Mouse (Mus musculus): Measurements from ENCODE around the gene Vmn1r196. TPM values are rescaled to one million over a fixed set of nuclear protein-coding genes. Genes with fewer than 3 reads are reported as not detected.
"Not testable (repeated sequence)": the region's sequence is repeated elsewhere in the genome, so short reads cannot be mapped to it uniquely, and the experiment has no call there.

The Vmn1r196 gene
- polyA plus RNA-seq (2015; fragmentation: Nextera tagmentation; extraction: Ambion mirVana): not detected in 2 replicates

- Histone ChIP-seq H3K36me3 (replicated peaks) (no peaks in the 10 kb centered on the region), H3K27me3 (no peaks in the 10 kb centered on the region), H3K9ac (no peak within 1 kb of the TSS), H3K4me3 (replicated peaks) (no peak within 1 kb of the TSS), H3K9me3 (replicated peaks) (no peaks in the 10 kb centered on the region), H3K4me2 (no peak within 1 kb of the TSS), H3K27ac (replicated peaks) (no peak within 1 kb of the TSS), H3K4me1 (replicated peaks) (no peaks in the 10 kb centered on the region)
- ATAC-seq (ENCODE audit: insufficient read depth): no peak
- WGBS (ENCODE audit: insufficient replicate concordance): 54% methylated on average over 2 of the region's 2 CpGs
Measured at GRCm38 (mm10) chr13:22289620-22290019, at the start of gene Vmn1r196. Gene Vmn1r196, plus strand, starts transcription at chr13:22289920.

DNA sequence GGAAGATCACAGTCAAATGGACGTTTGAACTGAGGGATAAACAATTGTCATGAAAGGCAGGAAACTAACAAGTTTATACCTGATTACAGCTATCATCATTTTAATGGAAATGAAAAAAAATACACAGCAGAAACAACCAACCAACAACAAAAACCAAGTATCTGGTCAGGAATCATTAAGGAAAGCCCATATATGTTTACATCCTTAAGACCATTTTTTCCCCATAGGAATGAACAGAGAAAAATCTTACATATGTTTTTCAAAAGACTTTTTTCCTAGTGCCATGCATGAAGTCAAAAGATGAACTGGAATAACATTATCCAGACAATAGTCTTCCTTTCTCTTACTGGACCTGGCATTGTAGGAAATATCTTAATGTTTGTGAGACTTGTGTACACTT lies 45.8 kb upstream of the Vmn1r196 start, which contains the start of gene Vmn1r194:
Gene Vmn1r194, plus strand, starts transcription at position 301 of the 400 bp plus-strand sequence.
- 30% methylated on average over 1 of the region's 1 CpGs for WGBS (ENCODE audit: insufficient replicate concordance)
- H3K4me1 ChIP-seq (replicated peaks): no peaks in the 10 kb centered on the region
- H3K27ac ChIP-seq (replicated peaks): no peak within 1 kb of the TSS
- H3K36me3 ChIP-seq (replicated peaks): no peaks in the 10 kb centered on the region
- no peak within 1 kb of the TSS for H3K9ac ChIP-seq
- H3K4me2 ChIP-seq: no peak within 1 kb of the TSS
- no peaks in the 10 kb centered on the region for H3K27me3 ChIP-seq
- no peak for ATAC-seq (ENCODE audit: insufficient read depth)
- no peaks in the 10 kb centered on the region for H3K9me3 ChIP-seq (replicated peaks)
- no peak within 1 kb of the TSS for H3K4me3 ChIP-seq (replicated peaks)

DNA sequence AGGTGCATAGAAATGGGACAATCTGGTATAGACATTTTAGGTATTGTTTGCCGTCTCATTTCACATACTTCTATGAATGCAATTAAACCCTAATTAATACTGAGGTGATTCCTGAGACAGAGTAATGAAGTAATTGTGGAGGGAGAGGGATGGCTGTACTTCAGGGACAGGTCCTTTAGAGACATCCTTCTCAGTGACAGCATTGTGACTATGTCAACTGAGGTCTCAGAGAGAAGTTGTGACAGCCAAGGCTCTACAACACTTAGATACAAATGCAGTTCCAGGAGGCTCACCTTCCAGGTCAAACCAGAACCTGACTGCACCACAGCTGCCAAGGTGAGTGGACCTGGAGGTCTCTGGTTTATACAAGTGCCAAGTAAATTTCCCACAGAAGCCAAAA lies 19.5 kb upstream of the Vmn1r196 start, which contains the start of gene Vmn1r195:
Gene Vmn1r195, plus strand, starts transcription at position 301 of the 400 bp plus-strand sequence.
- not testable (repeated sequence) for H3K36me3 ChIP-seq (replicated peaks); H3K27me3 ChIP-seq; H3K9me3 ChIP-seq (replicated peaks); H3K27ac ChIP-seq (replicated peaks); H3K4me1 ChIP-seq (replicated peaks); H3K4me2 ChIP-seq; H3K4me3 ChIP-seq (replicated peaks); ATAC-seq (ENCODE audit: insufficient read depth); H3K9ac ChIP-seq
- 73% methylated on average over 1 of the region's 1 CpGs for WGBS (ENCODE audit: insufficient replicate concordance)

DNA sequence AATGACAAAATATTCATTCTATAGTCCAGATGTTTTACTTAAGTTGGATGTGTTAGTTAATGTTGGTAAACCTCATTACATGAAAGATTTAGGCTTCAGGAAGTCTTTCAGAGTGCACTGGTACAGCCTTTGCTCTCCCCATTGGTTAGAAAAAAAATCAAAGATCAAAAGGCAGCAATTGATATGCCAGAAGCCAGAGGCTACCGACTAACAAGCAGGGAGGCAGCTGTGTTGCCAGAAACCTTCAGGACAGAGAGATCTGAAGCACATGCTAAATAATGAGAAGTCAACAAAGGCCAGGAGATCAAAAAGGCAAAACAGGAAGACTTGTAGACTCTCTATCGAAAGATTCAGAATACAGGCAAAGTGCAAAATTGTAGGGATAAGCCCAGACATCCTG lies 18.0 kb upstream of the Vmn1r196 start:
- H3K4me2 ChIP-seq: no peak overlapping the region
- H3K9ac ChIP-seq: no peak overlapping the region
- H3K4me1 ChIP-seq (replicated peaks): no peaks in the 10 kb centered on the region
- whole genome bisulfite sequencing (ENCODE audit: insufficient replicate concordance): 37% methylated on average over 2 of the region's 2 CpGs
- ATAC-seq (ENCODE audit: insufficient read depth): no peak
- H3K9me3 ChIP-seq (replicated peaks): no peaks in the 10 kb centered on the region
- no peak overlapping the region for H3K27ac ChIP-seq (replicated peaks)
- H3K36me3 ChIP-seq (replicated peaks): no peaks in the 10 kb centered on the region
- no peaks in the 10 kb centered on the region for H3K27me3 ChIP-seq
- no peak overlapping the region for H3K4me3 ChIP-seq (replicated peaks)

DNA sequence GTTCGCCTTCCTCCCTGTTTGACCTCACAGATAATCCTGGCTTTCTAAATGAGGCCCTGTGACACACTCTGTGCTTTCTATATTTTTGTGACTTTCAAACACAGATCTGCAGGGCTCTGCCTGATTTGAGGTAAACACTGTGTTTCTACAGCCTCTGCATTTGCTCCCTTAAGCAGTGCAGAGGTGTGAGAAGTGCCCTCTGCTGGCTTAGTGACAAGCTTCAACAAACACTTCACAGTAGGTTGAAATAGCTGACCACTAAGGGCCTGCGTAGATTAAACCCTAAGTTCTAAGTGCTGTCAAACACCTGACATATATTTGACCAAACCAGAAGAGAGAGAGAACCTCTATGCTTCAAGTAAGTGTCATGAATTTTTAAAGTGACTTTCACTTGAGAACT lies 5.1 kb upstream of the Vmn1r196 start:
- WGBS (ENCODE audit: insufficient replicate concordance): 42% methylated on average over 2 of the region's 2 CpGs
- H3K4me2 ChIP-seq: no peak overlapping the region
- no peak overlapping the region for H3K27ac ChIP-seq (replicated peaks)
- no peaks in the 10 kb centered on the region for H3K4me1 ChIP-seq (replicated peaks)
- no peaks in the 10 kb centered on the region for H3K9me3 ChIP-seq (replicated peaks)
- no peaks in the 10 kb centered on the region for H3K27me3 ChIP-seq
- no peak for ATAC-seq (ENCODE audit: insufficient read depth)
- no peak overlapping the region for H3K9ac ChIP-seq
- H3K36me3 ChIP-seq (replicated peaks): no peaks in the 10 kb centered on the region
- H3K4me3 ChIP-seq (replicated peaks): no peak overlapping the region

DNA sequence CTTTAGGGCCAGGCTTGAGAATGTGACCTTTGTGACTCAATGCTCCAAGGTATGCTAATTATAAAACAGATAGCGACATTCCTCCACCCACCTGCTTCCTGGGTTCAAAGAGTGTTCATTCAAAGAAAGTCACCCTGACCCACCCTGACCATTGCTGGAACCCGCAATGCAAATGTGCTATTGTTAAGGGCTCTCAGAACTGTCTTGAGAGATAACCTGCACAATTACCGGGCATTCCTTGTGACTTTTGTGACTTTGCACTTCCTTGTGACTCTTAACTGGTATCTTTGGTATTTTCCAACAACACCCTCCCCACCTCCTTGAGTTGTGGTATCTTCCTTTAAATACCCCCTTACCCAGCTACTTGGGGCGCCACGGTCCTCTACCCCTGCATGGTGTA lies 18.4 kb downstream of the Vmn1r196 start:
- not testable (repeated sequence) for H3K9ac ChIP-seq; H3K36me3 ChIP-seq (replicated peaks); H3K27ac ChIP-seq (replicated peaks); H3K27me3 ChIP-seq; ATAC-seq (ENCODE audit: insufficient read depth); H3K4me1 ChIP-seq (replicated peaks); H3K9me3 ChIP-seq (replicated peaks); H3K4me2 ChIP-seq; H3K4me3 ChIP-seq (replicated peaks)
- 82% methylated on average over 5 of the region's 5 CpGs for WGBS (ENCODE audit: insufficient replicate concordance)

- H3K9me3 ChIP-seq (replicated peaks): no peaks in the 10 kb centered on the region
- no peaks in the 10 kb centered on the region for H3K4me1 ChIP-seq (replicated peaks)
- WGBS (ENCODE audit: insufficient replicate concordance): 43% methylated on average over 2 of the region's 2 CpGs
- H3K36me3 ChIP-seq (replicated peaks): no peaks in the 10 kb centered on the region
- no peak for ATAC-seq (ENCODE audit: insufficient read depth)
- no peak overlapping the region for H3K4me2 ChIP-seq
- H3K4me3 ChIP-seq (replicated peaks): no peak overlapping the region
- no peak overlapping the region for H3K9ac ChIP-seq
- no peaks in the 10 kb centered on the region for H3K27me3 ChIP-seq
- H3K27ac ChIP-seq (replicated peaks): no peak overlapping the region
Measured at GRCm38 (mm10) chr13:22315361-22315760, 25.6 kb downstream of the Vmn1r196 start.

DNA sequence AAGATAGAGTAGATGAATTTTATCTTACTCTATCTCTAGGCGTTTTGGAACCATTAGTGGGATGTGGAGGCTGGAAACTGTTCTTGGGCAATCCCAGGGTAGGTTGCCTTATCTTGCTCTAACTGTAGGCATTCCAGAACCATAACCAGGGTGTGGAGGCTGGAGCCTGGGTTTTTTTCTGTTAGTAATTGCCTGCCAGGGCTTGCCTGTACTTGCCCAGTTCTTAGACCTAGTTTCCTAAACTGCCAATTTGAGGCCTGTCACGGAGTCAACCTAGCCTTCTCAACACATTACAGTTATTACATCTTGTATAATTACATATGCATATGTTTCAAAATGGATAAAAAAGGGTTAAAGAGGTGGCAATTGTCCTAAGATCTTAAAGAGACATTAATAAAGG lies 27.6 kb downstream of the Vmn1r196 start:
- Histone ChIP-seq H3K27me3 (no peaks in the 10 kb centered on the region), H3K4me3 (replicated peaks) (no peak overlapping the region), H3K4me2 (no peak overlapping the region), H3K9ac (no peak overlapping the region), H3K4me1 (replicated peaks) (no peaks in the 10 kb centered on the region), H3K36me3 (replicated peaks) (no peaks in the 10 kb centered on the region), H3K9me3 (replicated peaks) (no peaks in the 10 kb centered on the region), H3K27ac (replicated peaks) (no peak overlapping the region)
- WGBS (ENCODE audit: insufficient replicate concordance): 53% methylated on average over 2 of the region's 2 CpGs
- no peak for ATAC-seq (ENCODE audit: insufficient read depth)

GRCm38 (mm10) chr13:22320091-22320490 lies 30.4 kb downstream of the Vmn1r196 start:
- no peaks in the 10 kb centered on the region for H3K36me3 ChIP-seq (replicated peaks)
- H3K9ac ChIP-seq: no peak overlapping the region
- H3K4me3 ChIP-seq (replicated peaks): no peak overlapping the region
- H3K4me1 ChIP-seq (replicated peaks): no peaks in the 10 kb centered on the region
- no peak for ATAC-seq (ENCODE audit: insufficient read depth)
- no peak overlapping the region for H3K4me2 ChIP-seq
- H3K27me3 ChIP-seq: no peaks in the 10 kb centered on the region
- H3K9me3 ChIP-seq (replicated peaks): no peaks in the 10 kb centered on the region
- H3K27ac ChIP-seq (replicated peaks): no peak overlapping the region

DNA sequence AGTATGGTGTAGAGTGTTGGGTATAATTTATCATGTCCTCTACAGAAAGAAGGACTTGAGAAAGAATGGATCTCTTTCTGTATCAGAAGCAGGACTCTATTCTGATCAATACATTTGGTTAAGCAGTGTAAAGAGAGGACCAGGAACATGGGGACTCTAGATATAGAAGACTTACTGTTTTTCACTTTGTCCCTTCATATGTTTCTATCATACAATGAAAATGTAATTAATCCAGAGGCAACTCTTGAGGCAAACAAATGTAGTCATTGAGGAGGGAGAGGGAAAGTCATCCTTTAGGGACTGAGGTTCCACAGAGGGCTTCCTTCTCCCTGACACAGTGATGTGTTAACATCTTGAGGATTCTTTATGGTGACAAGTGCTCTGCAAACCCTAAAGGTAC lies 34.6 kb downstream of the Vmn1r196 start, which contains the start of gene Vmn1r197:
Gene Vmn1r197, plus strand, starts transcription at position 301 of the 400 bp plus-strand sequence.
- Histone ChIP-seq H3K27me3 (no peaks in the 10 kb centered on the region), H3K36me3 (replicated peaks) (no peaks in the 10 kb centered on the region), H3K4me2 (no peak within 1 kb of the TSS), H3K9ac (no peak within 1 kb of the TSS), H3K9me3 (replicated peaks) (no peaks in the 10 kb centered on the region), H3K27ac (replicated peaks) (no peak within 1 kb of the TSS), H3K4me3 (replicated peaks) (no peak within 1 kb of the TSS), H3K4me1 (replicated peaks) (no peaks in the 10 kb centered on the region)
- no peak for ATAC-seq (ENCODE audit: insufficient read depth)

DNA sequence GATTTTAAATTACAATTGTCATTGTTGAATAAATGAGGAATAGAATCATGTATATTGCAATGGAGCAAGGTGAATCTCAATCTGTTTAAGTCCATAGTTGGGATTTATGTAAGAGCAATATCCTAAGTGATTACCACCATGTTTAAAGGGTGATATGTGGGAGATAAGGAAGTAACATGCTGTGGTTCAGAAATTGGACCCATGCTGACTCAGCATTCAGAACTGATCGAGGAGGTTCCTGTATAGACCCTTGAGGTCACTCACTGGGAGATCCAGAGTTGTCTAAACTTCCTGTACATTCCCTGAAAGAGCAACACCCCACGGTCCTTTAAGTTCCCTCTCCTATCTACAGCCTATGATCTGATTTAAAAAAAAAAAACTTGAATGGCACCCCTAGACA lies 43.5 kb downstream of the Vmn1r196 start:
- Histone ChIP-seq H3K4me1 (replicated peaks) (no peaks in the 10 kb centered on the region), H3K36me3 (replicated peaks) (no peaks in the 10 kb centered on the region), H3K27ac (replicated peaks) (no peak overlapping the region), H3K4me3 (replicated peaks) (no peak overlapping the region), H3K9ac (no peak overlapping the region), H3K9me3 (replicated peaks) (no peaks in the 10 kb centered on the region), H3K27me3 (no peaks in the 10 kb centered on the region), H3K4me2 (no peak overlapping the region)
- 14% methylated on average over 2 of the region's 2 CpGs for WGBS (ENCODE audit: insufficient replicate concordance)
- no peak for ATAC-seq (ENCODE audit: insufficient read depth)

GRCm38 (mm10) chr13:22335565-22335964 lies 45.8 kb downstream of the Vmn1r196 start:
- Histone ChIP-seq H3K4me2 (no peak overlapping the region), H3K36me3 (replicated peaks) (no peaks in the 10 kb centered on the region), H3K9ac (no peak overlapping the region), H3K27me3 (no peaks in the 10 kb centered on the region), H3K27ac (replicated peaks) (no peak overlapping the region), H3K4me3 (replicated peaks) (no peak overlapping the region), H3K4me1 (replicated peaks) (no peaks in the 10 kb centered on the region), H3K9me3 (replicated peaks) (no peaks in the 10 kb centered on the region)
- ATAC-seq (ENCODE audit: insufficient read depth): no peak
- WGBS (ENCODE audit: insufficient replicate concordance): 58% methylated on average over 1 of the region's 1 CpGs
